Mouse (Mus musculus) ES-E14 (cell line): ENCODE measurements at regions not wholly inside any gene's neighbourhood (a gene's known extent, or its start where the extent isn't known, plus 50 kb on each side); places are given as distances from the start of the nearest gene placed in this dataset.

Source experiments
- DNase-seq: peaks from one replicate; pipeline ENCODE4 v3.0.0-alpha.2; 2013; ENCODE audit warnings: low read depth, low spot score
- H3K27ac ChIP-seq: 2 replicates; pipeline ENCODE4 v1.5.1; 2012; ENCODE audit warnings: low read depth, mild to moderate bottlenecking, low read length, moderate library complexity, mixed read lengths; ENCODE audit not compliant: poor library complexity, insufficient read depth, severe bottlenecking
- H3K36me3 ChIP-seq: 2 replicates; pipeline ENCODE4 v1.6.1; 2012; ENCODE audit warnings: mild to moderate bottlenecking, low read length, moderate library complexity, mixed read lengths; ENCODE audit not compliant: control insufficient read depth, poor library complexity, insufficient read depth, severe bottlenecking
- H3K4me1 ChIP-seq, 2 experiments: fragments of 150-350 bp in 1 of 2; sonication (generic) in 1 of 2; 2 replicates each; pipeline ENCODE4 v1.6.1; 2012; ENCODE audit warnings: low read length in 2 of 2, mild to moderate bottlenecking in 1 of 2, mixed read lengths in 1 of 2; ENCODE audit not compliant: control insufficient read depth in 2 of 2, insufficient read depth in 2 of 2, poor library complexity in 1 of 2
- H3K4me3 ChIP-seq, 2 experiments: fragments of 150-350 bp in 1 of 2; sonication (generic) in 1 of 2; 2 replicates each; pipeline ENCODE4 v1.5.1; 2012; ENCODE audit warnings: low read length in 2 of 2, low read depth in 1 of 2, mild to moderate bottlenecking in 1 of 2, mixed read lengths in 1 of 2; ENCODE audit not compliant: insufficient read depth in 1 of 2, poor library complexity in 1 of 2, severe bottlenecking in 1 of 2
- H3K9ac ChIP-seq: 2 replicates; pipeline ENCODE4 v1.6.1; 2012; ENCODE audit warnings: low read depth, mild to moderate bottlenecking, low read length, mixed read lengths; ENCODE audit not compliant: poor library complexity, insufficient read depth, severe bottlenecking
- H3K9me3 ChIP-seq: fragments of 150-350 bp; sonication (generic); 2 replicates; pipeline ENCODE4 v1.6.1; 2012; ENCODE audit warnings: low read depth, mild to moderate bottlenecking, low read length; ENCODE audit not compliant: control insufficient read depth, insufficient read depth
- CHD2 ChIP-seq: IDR thresholded peaks from 2 replicates; pipeline ENCODE4 v1.6.1; 2014; ENCODE audit warnings: mild to moderate bottlenecking, low read depth, low read length, inconsistent platforms
- HCFC1 ChIP-seq: IDR thresholded peaks from 2 replicates; pipeline ENCODE4 v1.6.1; 2012; ENCODE audit warnings: low read length, inconsistent platforms, borderline replicate concordance; ENCODE audit not compliant: insufficient read depth
- MAFK ChIP-seq: IDR thresholded peaks from 2 replicates; pipeline ENCODE4 v1.6.1; 2014; ENCODE audit warnings: mild to moderate bottlenecking, low read depth, low read length, inconsistent platforms; ENCODE audit not compliant: insufficient read depth
- ZC3H11A ChIP-seq: IDR thresholded peaks from 2 replicates; pipeline ENCODE4 v1.6.1; 2012; ENCODE audit warnings: low read depth, mild to moderate bottlenecking, inconsistent platforms, low read length, borderline replicate concordance
- ZNF384 ChIP-seq: IDR thresholded peaks from 2 replicates; pipeline ENCODE4 v1.6.1; 2012; ENCODE audit warnings: low read depth, low read length, inconsistent platforms
- in situ Hi-C, 2 experiments: fragments of 600-800 bp; cut with MboI; formaldehyde crosslinking; loops; one replicate each; pipeline ENCODE4 v1.15.1; 2025; ENCODE audit warnings: low sequenced_read_pairs in 2 of 2, inconsistent platforms in 1 of 2; ENCODE audit not compliant: unreplicated experiment in 2 of 2

DNA sequence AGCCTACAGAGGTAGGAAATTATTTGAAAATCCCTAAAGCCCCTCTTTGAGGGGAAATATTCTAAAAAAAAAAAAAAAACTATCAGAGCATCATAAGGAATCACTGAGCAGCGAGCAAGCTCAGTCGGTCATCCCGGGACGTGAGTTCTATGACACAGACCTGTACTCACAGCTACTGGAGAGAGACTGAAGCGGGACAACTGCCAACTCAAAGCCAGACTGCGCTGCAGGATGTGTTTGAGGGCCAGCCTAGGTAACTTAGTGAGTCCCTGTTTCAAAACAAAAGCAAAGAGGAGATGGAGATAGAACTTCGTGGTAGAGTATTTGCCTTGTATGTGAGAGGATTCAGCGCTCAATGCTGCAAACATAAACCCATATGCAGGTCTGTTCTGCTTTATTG lies 439.1 kb downstream of the Rwdd3 start:
- H3K4me1 ChIP-seq, result no peaks in the 10 kb centered on the region
- TF ChIP-seq MAFK (no peak), CHD2 (no peak), HCFC1 (no peak), ZC3H11A (no peak), ZNF384 (no peak)
- DNase-seq, result no peak
- in situ Hi-C loops, result no loop called here
- H3K27ac ChIP-seq, result no peak overlapping the region
- H3K9me3 ChIP-seq, result no peaks in the 10 kb centered on the region
- no peaks in the 10 kb centered on the region for H3K36me3 ChIP-seq
- no peak overlapping the region for H3K9ac ChIP-seq
- no peak overlapping the region for H3K4me3 ChIP-seq

DNA sequence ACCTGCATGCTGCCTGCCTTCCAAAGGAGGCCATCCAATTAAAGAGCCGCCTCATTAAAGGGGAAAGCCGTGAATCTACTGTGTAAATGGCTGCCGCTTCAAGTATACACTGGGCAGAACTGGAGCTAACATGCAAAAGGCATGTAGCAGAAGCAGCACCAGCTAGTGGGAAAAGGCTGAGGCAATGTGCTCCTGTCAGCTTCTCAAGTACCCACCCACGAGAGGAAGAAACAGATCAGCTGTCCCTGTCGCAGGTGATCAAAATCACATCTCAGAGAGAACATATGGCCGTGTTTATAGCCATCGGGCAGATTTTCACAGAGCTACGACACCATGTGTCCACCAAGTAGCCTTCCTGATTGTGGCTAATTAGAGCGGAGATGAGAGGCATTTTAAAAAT lies 440.2 kb downstream of the Rwdd3 start:
- H3K9ac ChIP-seq, result no peak overlapping the region
- no peak overlapping the region for H3K4me3 ChIP-seq
- no peaks in the 10 kb centered on the region for H3K4me1 ChIP-seq
- in situ Hi-C loops, result no loop called here
- H3K36me3 ChIP-seq, result no peaks in the 10 kb centered on the region
- H3K27ac ChIP-seq, result no peak overlapping the region
- no peaks in the 10 kb centered on the region for H3K9me3 ChIP-seq
- no peak for TF ChIP-seq MAFK
- no peak for TF ChIP-seq CHD2
- no peak for TF ChIP-seq ZC3H11A
- TF ChIP-seq HCFC1, result no peak
- TF ChIP-seq ZNF384, result no peak
- DNase-seq, result no peak

DNA sequence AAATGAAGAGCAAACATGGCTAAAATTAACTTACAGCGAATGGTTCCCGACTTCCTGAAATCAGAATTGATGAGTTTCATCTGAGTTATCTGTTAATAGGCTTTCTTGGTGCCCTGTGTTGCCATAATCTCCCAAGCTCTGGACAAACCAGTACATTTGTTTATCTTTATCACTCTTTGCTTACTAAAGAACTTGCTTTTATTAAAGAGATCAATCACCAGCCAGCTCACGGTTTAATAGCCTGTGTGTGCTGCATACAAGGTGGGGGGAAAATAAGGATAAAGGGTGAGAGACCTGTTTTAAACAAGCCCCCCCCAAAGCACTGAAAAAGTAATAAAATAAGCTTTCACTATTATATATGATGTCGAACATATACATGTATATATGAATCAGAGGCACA lies 441.3 kb downstream of the Rwdd3 start:
- no peak overlapping the region for H3K4me3 ChIP-seq
- no peaks in the 10 kb centered on the region for H3K9me3 ChIP-seq
- H3K36me3 ChIP-seq, result no peaks in the 10 kb centered on the region
- no peak overlapping the region for H3K9ac ChIP-seq
- DNase-seq, result no peak
- no peak overlapping the region for H3K27ac ChIP-seq
- in situ Hi-C loops, result no loop called here
- H3K4me1 ChIP-seq, result no peaks in the 10 kb centered on the region
- TF ChIP-seq CHD2 (no peak), HCFC1 (no peak), ZNF384 (no peak), MAFK (no peak), ZC3H11A (no peak)

DNA sequence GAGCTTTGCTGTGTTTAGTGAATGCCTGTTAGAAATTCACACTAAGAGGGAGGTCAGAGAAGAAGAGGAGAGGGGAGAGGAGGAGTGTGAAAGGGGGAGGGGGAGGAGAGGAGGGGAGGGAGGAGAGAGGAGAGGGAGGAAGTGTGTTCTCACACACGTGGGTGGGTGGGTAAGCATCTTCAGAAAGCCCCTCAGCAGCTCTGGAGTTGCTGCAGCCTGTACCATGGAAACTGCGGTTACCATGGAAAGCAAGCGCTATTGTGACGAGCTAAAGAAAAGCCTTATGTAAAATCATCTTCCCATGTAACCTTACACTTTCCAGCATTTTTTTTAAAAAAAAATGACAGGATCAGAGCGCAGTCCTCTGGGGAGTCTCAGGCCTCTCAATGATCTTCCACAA lies 441.8 kb downstream of the Rwdd3 start:
- Histone ChIP-seq H3K4me3 (no peak overlapping the region), H3K36me3 (no peaks in the 10 kb centered on the region), H3K4me1 (no peaks in the 10 kb centered on the region), H3K27ac (no peak overlapping the region), H3K9ac (no peak overlapping the region), H3K9me3 (no peaks in the 10 kb centered on the region)
- in situ Hi-C loops, result no loop called here
- DNase-seq, result no peak
- TF ChIP-seq HCFC1 (no peak), ZC3H11A (no peak), MAFK (no peak), ZNF384 (no peak), CHD2 (no peak)

DNA sequence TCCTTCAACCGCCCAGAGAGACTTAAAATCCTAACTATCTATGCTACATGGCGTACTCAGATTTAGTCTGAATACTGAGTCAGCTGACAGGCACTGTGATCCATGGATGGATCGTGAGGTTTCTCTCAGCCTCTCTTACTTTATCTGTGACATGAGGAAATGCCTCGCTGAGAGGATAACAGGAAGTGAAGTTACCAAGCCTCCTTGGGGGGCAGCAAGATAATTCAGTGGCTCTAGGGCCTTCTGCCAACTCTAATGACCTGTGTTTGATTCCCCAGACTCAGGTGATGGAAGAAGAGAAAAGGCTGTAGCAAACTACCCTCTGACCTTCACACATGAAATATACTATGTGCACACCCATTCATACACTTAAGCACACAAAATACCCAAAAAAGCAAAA lies 486.3 kb downstream of the Rwdd3 start:
- Histone ChIP-seq H3K9me3 (no peaks in the 10 kb centered on the region), H3K36me3 (no peaks in the 10 kb centered on the region), H3K9ac (no peak overlapping the region), H3K4me1 (no peaks in the 10 kb centered on the region), H3K27ac (no peak overlapping the region), H3K4me3 (no peak overlapping the region)
- TF ChIP-seq CHD2 (no peak), ZNF384 (no peak), ZC3H11A (no peak), HCFC1 (no peak), MAFK (no peak)
- DNase-seq, result no peak
- in situ Hi-C loops, result no loop called here
